In the genomic region with DNA sequence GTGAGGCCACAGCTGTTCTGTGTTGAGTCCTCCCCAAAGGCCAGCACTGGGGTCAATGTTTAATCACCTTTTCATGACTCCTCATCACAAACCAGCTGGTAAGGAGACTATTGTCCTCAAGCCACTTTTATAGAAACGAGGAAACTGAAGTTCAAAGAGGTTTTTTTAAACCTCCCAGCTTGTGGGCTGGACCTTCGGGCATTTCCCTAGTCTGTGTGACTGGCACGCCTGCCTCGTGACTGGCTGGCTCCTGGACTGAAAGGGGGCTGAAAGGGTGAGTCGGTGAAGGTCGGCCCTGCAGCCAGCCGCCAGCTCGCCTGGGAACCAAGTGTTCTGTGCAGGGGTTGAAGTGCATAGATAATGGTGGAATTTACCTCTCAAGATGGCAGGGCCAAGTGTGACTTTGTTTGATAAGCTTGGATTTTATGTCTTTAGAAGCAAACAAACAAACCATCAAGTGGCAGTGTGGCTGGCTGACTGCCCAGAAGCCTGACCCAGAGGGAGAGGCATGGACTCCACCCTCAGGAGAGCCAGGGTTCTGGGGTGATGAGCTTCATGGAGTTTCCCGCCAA, we compare ENCODE assay signal across 8 mouse cellular contexts. TPM values are rescaled to one million over a fixed set of nuclear protein-coding genes. Genes with fewer than 3 reads are reported as not detected.
DNase-seq lines count a peak whose midpoint lies in the region.

No protein-coding gene starts in this region.

- peak; percentile 65 for DNase-seq in urinary bladder, postnatal 14 days (ENCODE audit: low spot score)
- DNase-seq in urinary bladder, postnatal 25 days (ENCODE audit: low spot score) = no peak
- peak; percentile 98 for DNase-seq in heart, adult 11 months
- peak; percentile 64 for DNase-seq in kidney, adult 9 months
- DNase-seq in lung, postnatal 10 days = peak; percentile 88
- no peak for DNase-seq in right cerebral cortex, postnatal 14 days
- DNase-seq in thymus, postnatal 0 days (ENCODE audit: low spot score) = no peak
- no peak for DNase-seq in T-cell, adult 2 months (ENCODE audit: low spot score)

RNA-seq across cellular contexts. Expression of a gene that starts 54.1 kb away (rescaled TPM):
- polyA plus RNA-seq in thymus, postnatal 0 days (2015; fragmentation: Nextera tagmentation; extraction: Ambion mirVana) = 24.4 and 25.6 TPM in 2 replicates

Comparison
In these comparisons a context has a peak if more than half of its experiments do, and no peak if none do; other contexts are left out.
1. DNase-seq: peak in urinary bladder, postnatal 14 days (single experiment), heart, adult 11 months (single experiment), kidney, adult 9 months (single experiment) and lung, postnatal 10 days (single experiment); none in urinary bladder, postnatal 25 days (single experiment), right cerebral cortex, postnatal 14 days (single experiment), thymus, postnatal 0 days (single experiment) and T-cell, adult 2 months (single experiment).